Mouse (Mus musculus): ENCODE results near the gene Hnrnpab. TPM values are rescaled to one million over a fixed set of nuclear protein-coding genes. Genes with fewer than 3 reads are reported as not detected.

Hnrnpab gene
- total and polyA plus RNA-seq, 3 experiments, result 893 to 2,181 (median 1,100) TPM

- Histone ChIP-seq H3K36me3 (replicated peaks in 1 of 2; ENCODE audit: control insufficient read depth in 1 of 2, insufficient read depth in 1 of 2, low read length in 1 of 2) (peaks cover 65 to 69% of the 10 kb centered on the region in 2 experiments), H3K9ac (ENCODE audit: insufficient read depth, low read depth) (no peak overlapping the region), H3K4me2 (ENCODE audit: insufficient read depth, low read depth, poor library complexity, severe bottlenecking) (no peak overlapping the region), H3K4me1 (ENCODE audit: control insufficient read depth in 1 of 2, insufficient read depth in 2 of 2) (peaks cover 12 to 55% of the 10 kb centered on the region in 2 experiments), H3K27me3 (replicated peaks) (no peaks in the 10 kb centered on the region), H3K27ac (ENCODE audit: insufficient read depth, low read depth) (no peak overlapping the region), H3K79me2 (replicated peaks; ENCODE audit: control insufficient read depth, extremely low read depth, insufficient read depth, poor library complexity, severe bottlenecking) (peaks cover 28% of the 10 kb centered on the region), H3K9me3 (replicated peaks; ENCODE audit: low read length) (no peaks in the 10 kb centered on the region), H3K4me3 (replicated peaks in 1 of 3; ENCODE audit: low read depth in 2 of 3, low read length in 2 of 3, poor library complexity in 1 of 3) (no peak overlapping the region)
- in situ Hi-C loops (cut with MboI; ENCODE audit: low pct_ligation_motif_present, low pct_unique_long_range_greater_than_20kb, low sequenced_read_pairs) (no loop called here), dilution Hi-C loops (cut with MboI; ENCODE audit: extremely low pct_ligation_motif_present, extremely low pct_unique_long_range_greater_than_20kb, low sequenced_read_pairs) (no loop called here)
- no peak for TF ChIP-seq IRF4 (IDR thresholded peaks at IDR 0.05; ENCODE audit: low read depth, low read length)
- TF ChIP-seq JUND (conservative IDR thresholded peaks at IDR 0.05; ENCODE audit: low read depth, low read length), result no peak
- TF ChIP-seq TBP (conservative IDR thresholded peaks at IDR 0.05; ENCODE audit: low read depth, low read length), result no peak
- TF ChIP-seq RAD21 (IDR thresholded peaks at IDR 0.05; ENCODE audit: low read depth, low read length), result no peak
- DNase-seq (ENCODE audit: extremely low read depth), result no peak
Measured at GRCm38 (mm10) chr11:51622971-51623491, 16.4 kb upstream of the Hnrnpab start.

DNA sequence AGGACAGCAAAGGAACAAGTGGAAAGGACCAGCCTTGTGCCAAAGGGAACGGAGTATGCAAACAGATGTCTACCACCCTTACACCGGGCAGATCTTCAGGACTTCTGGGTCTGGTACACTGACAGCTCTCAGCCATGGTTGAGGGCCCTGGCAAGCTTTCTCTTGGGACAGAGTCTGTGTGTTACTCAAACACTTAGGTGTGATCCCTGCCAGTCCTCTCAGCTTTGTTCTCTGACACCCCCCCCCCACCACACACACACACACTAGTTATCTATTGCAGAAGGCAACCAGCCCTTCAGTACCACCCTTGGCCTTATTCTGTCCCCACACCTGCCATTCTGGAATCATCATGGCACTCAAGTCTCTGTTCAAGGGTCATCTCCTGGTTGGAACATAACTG, 15.1 kb upstream of the Hnrnpab start:
- Histone ChIP-seq H3K9me3 (replicated peaks; ENCODE audit: low read length) (no peaks in the 10 kb centered on the region), H3K27ac (ENCODE audit: insufficient read depth, low read depth) (no peak overlapping the region), H3K79me2 (replicated peaks; ENCODE audit: control insufficient read depth, extremely low read depth, insufficient read depth, poor library complexity, severe bottlenecking) (peaks cover 28% of the 10 kb centered on the region), H3K27me3 (replicated peaks) (no peaks in the 10 kb centered on the region), H3K9ac (ENCODE audit: insufficient read depth, low read depth) (no peak overlapping the region), H3K4me2 (ENCODE audit: insufficient read depth, low read depth, poor library complexity, severe bottlenecking) (no peak overlapping the region), H3K4me3 (replicated peaks in 1 of 3; ENCODE audit: low read depth in 2 of 3, low read length in 2 of 3, poor library complexity in 1 of 3) (no peak overlapping the region), H3K4me1 (ENCODE audit: control insufficient read depth in 1 of 2, insufficient read depth in 2 of 2) (peaks cover 12 to 58% of the 10 kb centered on the region in 2 experiments), H3K36me3 (replicated peaks in 1 of 2; ENCODE audit: control insufficient read depth in 1 of 2, insufficient read depth in 1 of 2, low read length in 1 of 2) (peaks cover 52 to 56% of the 10 kb centered on the region in 2 experiments)
- dilution Hi-C loops (cut with MboI; ENCODE audit: extremely low pct_ligation_motif_present, extremely low pct_unique_long_range_greater_than_20kb, low sequenced_read_pairs), result no loop called here
- in situ Hi-C loops (cut with MboI; ENCODE audit: low pct_ligation_motif_present, low pct_unique_long_range_greater_than_20kb, low sequenced_read_pairs), result no loop called here
- TF ChIP-seq IRF4 (IDR thresholded peaks at IDR 0.05; ENCODE audit: low read depth, low read length) (no peak), TBP (conservative IDR thresholded peaks at IDR 0.05; ENCODE audit: low read depth, low read length) (no peak), USF1 (IDR thresholded peaks at IDR 0.05; ENCODE audit: low read depth, low read length) (no peak), CHD1 (IDR thresholded peaks at IDR 0.05; ENCODE audit: low read depth, low read length) (no peak), USF2 (conservative IDR thresholded peaks at IDR 0.05; ENCODE audit: low read depth, low read length) (no peak), MAFK (IDR thresholded peaks at IDR 0.05; ENCODE audit: insufficient replicate concordance, low read length) (no peak), ZNF384 (IDR thresholded peaks at IDR 0.05; ENCODE audit: low read depth, low read length) (no peak), TCF12 (IDR thresholded peaks at IDR 0.05; ENCODE audit: low read depth, low read length) (no peak), ELF1 (IDR thresholded peaks at IDR 0.05; ENCODE audit: low read depth, low read length) (no peak), HCFC1 (IDR thresholded peaks at IDR 0.05; ENCODE audit: low read depth, low read length) (no peak), MAX (IDR thresholded peaks at IDR 0.05; ENCODE audit: low read length) (no peak), POLR2AphosphoS2 (IDR thresholded peaks at IDR 0.05; ENCODE audit: low read depth, low read length) (no peak), SMC3 (IDR thresholded peaks at IDR 0.05; ENCODE audit: low read depth, low read length) (no peak), UBTF (IDR thresholded peaks at IDR 0.05; ENCODE audit: low read depth, low read length) (no peak), MAZ (IDR thresholded peaks at IDR 0.05; ENCODE audit: low read depth, low read length) (no peak), CHD2 (IDR thresholded peaks at IDR 0.05; ENCODE audit: low read length) (no peak), CTCF (conservative IDR thresholded peaks at IDR 0.05 in 1 of 2, IDR thresholded peaks at IDR 0.05 in 1 of 2; ENCODE audit: low read depth in 2 of 2, low read length in 2 of 2) (no peak), MYC (IDR thresholded peaks at IDR 0.05; ENCODE audit: low read depth, low read length) (no peak), SIN3A (IDR thresholded peaks at IDR 0.05; ENCODE audit: low read length) (no peak), MXI1 (IDR thresholded peaks at IDR 0.05; ENCODE audit: low read depth, low read length) (no peak)
- no peak for DNase-seq (ENCODE audit: extremely low read depth)
